Mouse (Mus musculus) frontal cortex, adult 2 months (tissue): ENCODE data around the gene Yeats2. TPM values are rescaled to one million over a fixed set of nuclear protein-coding genes. Genes with fewer than 3 reads are reported as not detected.

Source experiments
- DNase-seq, 2 experiments: peaks; one replicate each; pipeline ENCODE4 v3.0.0; 2022; ENCODE audit warnings: low spot score in 1 of 2; ENCODE audit errors: extremely low spot score in 1 of 2
- polyA plus RNA-seq: library from polyadenylated mRNA; depleted of rRNA; stranded (reverse); fragments of >200 nt; gene quantifications from 2 replicates; pipeline ENCODE4 v1.2.3, GENCODE M21; 2012; rRNA removed

The Yeats2 gene
- polyA plus RNA-seq, 1 experiment: 38.4 TPM

DNA sequence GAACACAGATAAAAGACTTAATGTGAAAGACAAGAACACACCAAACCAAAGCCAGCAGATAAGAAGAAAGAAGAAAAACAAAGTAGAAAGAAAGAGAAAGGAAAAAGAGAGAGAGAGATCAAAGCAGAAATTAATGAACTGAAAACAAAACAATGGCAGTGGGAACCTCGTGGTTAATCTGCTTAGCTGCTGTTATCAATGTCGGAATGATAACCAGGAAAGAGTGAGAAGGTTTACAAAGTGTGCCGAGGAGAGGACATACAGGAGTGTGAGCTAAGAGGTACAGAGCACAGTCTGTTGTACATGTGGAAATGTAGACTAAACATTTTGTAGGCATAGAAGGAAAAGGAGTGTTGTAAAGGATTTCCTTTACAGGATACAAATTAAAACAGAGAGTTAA, 132.1 kb downstream of the Yeats2 start:
- no peak for DNase-seq

DNA sequence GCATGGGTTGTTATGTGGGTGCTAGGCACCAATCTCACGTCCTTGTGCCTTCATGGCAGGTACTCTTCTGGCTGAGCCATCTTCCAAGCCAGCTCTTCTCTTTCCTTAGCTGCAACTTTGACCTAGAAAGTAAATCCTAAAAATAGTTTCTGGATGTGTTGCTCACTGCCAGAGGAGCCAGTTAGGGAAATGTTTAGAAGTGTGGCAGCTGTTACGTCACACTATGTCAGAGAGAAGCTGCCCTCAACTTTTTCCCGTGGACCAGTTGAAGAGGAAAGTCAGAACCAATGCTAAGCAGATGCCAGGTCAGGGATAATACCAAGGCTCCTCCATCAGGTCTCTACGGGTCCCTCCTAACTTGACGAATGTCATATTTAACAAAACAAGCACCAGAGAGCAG, 138.5 kb downstream of the Yeats2 start:
- DNase-seq: no peak

DNA sequence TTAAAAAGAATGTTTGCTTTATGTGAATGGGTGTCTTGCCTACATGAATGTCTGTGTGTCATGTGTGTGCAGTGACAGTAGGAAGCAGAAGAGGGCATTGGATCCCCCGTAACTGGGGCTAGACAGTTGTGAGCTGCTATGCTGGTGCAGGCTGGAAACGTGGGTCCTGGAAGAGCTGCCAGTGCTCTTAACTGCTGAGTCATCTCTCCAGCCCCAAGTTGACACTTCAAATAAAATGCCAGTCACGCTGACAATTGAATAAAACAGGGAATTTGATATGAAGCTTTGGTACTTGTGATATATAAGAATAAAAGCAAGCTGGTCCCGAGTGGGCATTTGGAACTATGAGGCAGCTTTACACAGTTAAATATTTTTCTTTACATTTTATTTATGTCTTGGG, 139.4 kb downstream of the Yeats2 start:
- no peak for DNase-seq

Other genes starting within 250 kb of the Yeats2 start
- 2.0 and 3.6 TPM in 2 replicates for gene Klhl6, start 158.0 kb upstream of the Yeats2 start, polyA plus RNA-seq
- 35.1 and 36.4 TPM in 2 replicates for gene Klhl24, start 43.5 kb upstream of the Yeats2 start, polyA plus RNA-seq
- 53.2 and 70.0 TPM in 2 replicates for gene Map6d1, start 100.3 kb downstream of the Yeats2 start, polyA plus RNA-seq
- gene Parl, start 161.3 kb downstream of the Yeats2 start, polyA plus RNA-seq: 57.7 and 60.0 TPM in 2 replicates
- gene Cyp2ab1, start 184.3 kb downstream of the Yeats2 start, polyA plus RNA-seq: not detected in 2 replicates